Mouse (Mus musculus): ENCODE data around the gene Chrnb1. TPM values are rescaled to one million over a fixed set of nuclear protein-coding genes. Genes with fewer than 3 reads are reported as not detected.

Gene Chrnb1
- polyA plus RNA-seq, 1 experiment, result not detected

DNA sequence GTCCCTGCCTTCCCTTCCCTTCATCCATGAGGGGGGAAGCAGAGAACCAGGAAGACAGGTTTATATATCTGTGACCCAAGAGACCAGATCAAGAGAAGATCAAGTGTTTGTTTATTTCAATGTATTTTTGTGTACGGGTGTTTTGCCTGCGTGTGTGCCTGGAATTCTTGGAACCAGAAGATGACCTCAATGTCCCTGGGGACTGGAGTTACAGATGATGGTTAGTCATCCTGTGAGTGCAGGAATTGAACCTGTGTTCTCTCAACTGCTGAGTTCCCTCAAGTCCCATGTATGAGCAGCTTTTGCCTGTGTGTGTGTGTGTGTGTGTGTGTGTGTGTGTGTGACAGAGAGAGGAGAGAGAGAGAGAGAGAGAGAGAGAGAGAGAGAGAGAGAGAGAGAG is 11.9 kb upstream of the Chrnb1 start:
- WGBS, result 85% methylated on average over 2 of the region's 2 CpGs
- H3K27ac ChIP-seq (ENCODE audit: insufficient read depth, low read depth, low read length), result no peak overlapping the region
- TF ChIP-seq POLR2A (IDR thresholded peaks at IDR 0.05; ENCODE audit: insufficient read depth, low read depth, low read length) (no peak), CTCF (IDR thresholded peaks at IDR 0.05; ENCODE audit: insufficient read depth, low read depth, low read length) (no peak)
- H3K4me1 ChIP-seq (ENCODE audit: control insufficient read depth, insufficient read depth, low read length), result peaks cover 12% of the 10 kb centered on the region
- no peak overlapping the region for H3K4me3 ChIP-seq (ENCODE audit: insufficient read depth, low read depth, low read length)

DNA sequence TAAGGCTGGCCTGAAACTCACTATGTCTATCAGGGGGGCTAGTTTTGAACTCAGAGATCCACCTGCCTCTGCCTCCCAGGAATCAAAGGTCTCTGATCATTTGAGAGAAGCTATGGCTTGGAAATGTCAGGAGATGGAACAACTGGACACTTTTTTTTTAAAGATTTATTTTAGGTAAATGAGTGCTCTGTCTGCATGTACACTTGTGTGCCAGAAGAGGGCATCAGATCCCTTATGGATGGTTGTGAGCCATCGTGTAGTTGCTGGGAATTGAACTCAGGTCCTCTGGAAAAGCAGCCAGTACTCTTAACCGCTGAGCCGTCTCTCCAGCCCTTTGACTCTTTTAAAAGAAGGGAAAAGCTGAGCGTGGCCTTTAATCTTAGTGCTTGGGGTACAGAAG is 10.6 kb upstream of the Chrnb1 start:
- Histone ChIP-seq H3K4me3 (ENCODE audit: insufficient read depth, low read depth, low read length) (no peak overlapping the region), H3K27ac (ENCODE audit: insufficient read depth, low read depth, low read length) (no peak overlapping the region), H3K4me1 (ENCODE audit: control insufficient read depth, insufficient read depth, low read length) (peaks cover 20% of the 10 kb centered on the region)
- no peak for TF ChIP-seq POLR2A (IDR thresholded peaks at IDR 0.05; ENCODE audit: insufficient read depth, low read depth, low read length)
- TF ChIP-seq CTCF (IDR thresholded peaks at IDR 0.05; ENCODE audit: insufficient read depth, low read depth, low read length), result no peak
- 87% methylated on average over 4 of the region's 4 CpGs for WGBS

DNA sequence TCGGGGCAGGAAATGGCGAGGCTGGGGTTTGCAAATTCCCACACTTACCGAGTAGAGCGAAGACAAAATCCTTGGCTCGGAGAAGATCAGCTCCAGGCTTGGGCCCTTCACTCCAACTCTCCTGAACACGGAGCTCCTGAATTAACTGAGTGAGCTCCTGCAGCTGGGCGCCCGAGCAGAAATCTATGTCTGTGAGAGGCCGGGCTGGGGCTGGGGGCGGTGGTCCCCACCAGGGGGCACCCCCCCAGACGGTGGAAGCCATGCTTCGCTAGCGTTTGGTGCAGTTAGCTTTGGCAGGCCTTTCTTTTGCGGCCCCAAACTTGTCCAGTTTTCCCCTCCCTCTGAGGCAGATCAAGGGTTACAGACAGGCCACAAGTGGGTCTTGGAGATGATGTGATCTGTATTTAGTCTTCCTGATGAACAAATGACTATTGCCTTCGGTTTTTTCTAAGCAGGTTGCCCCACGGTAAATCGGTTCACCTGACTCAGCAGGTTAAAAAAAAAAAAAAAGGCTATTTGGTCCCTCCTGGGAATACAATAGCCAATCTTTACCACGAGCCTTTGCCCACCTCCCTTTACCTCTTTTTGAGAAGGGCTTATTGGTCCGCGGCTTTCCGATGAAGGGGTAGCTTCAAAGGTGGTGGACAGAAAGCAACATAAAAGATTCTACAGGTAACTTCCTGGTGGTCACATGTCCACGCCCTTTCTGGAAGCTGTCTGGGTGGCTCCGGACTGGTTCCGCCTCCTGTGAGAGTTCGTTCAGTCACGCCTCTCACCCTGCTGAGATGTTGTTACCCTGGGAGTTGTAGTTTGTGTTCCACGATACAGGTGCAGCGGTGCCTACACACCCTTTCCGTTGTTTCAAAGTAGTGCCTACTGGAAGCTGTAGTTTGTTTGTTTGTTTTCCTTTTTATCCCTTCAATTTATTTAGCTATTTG is 9.5 kb upstream of the Chrnb1 start, which contains the start of gene Tmem102:
Gene Tmem102, minus strand, starts transcription at position 653 of the 938 bp plus-strand sequence.
- peaks cover 31% of the 10 kb centered on the region for H3K4me1 ChIP-seq (ENCODE audit: control insufficient read depth, insufficient read depth, low read length)
- no peak within 1 kb of the TSS for H3K27ac ChIP-seq (ENCODE audit: insufficient read depth, low read depth, low read length)
- no peak within 1 kb of the TSS for H3K4me3 ChIP-seq (ENCODE audit: insufficient read depth, low read depth, low read length)
- WGBS, result 35% methylated on average over 29 of the region's 29 CpGs
- TF ChIP-seq CTCF (IDR thresholded peaks at IDR 0.05; ENCODE audit: insufficient read depth, low read depth, low read length), result no peak
- no peak for TF ChIP-seq POLR2A (IDR thresholded peaks at IDR 0.05; ENCODE audit: insufficient read depth, low read depth, low read length)

DNA sequence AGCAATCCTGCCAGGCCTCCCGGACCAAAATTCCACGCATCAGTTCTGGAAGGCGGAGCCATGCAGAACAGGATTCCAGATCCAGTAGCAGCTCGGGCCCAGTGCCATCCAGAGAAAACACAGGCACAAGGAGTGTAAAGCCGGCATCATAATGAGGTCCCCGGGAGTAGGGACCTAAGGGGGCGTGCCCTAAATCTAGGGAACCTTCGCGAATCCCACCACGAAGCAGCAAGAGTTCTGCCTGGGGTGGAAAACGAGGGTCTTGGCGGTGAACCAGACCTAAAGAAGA is 8.9 kb upstream of the Chrnb1 start:
- 28% methylated on average over 12 of the region's 12 CpGs for WGBS
- TF ChIP-seq CTCF (IDR thresholded peaks at IDR 0.05; ENCODE audit: insufficient read depth, low read depth, low read length) (no peak), POLR2A (IDR thresholded peaks at IDR 0.05; ENCODE audit: insufficient read depth, low read depth, low read length) (no peak)

DNA sequence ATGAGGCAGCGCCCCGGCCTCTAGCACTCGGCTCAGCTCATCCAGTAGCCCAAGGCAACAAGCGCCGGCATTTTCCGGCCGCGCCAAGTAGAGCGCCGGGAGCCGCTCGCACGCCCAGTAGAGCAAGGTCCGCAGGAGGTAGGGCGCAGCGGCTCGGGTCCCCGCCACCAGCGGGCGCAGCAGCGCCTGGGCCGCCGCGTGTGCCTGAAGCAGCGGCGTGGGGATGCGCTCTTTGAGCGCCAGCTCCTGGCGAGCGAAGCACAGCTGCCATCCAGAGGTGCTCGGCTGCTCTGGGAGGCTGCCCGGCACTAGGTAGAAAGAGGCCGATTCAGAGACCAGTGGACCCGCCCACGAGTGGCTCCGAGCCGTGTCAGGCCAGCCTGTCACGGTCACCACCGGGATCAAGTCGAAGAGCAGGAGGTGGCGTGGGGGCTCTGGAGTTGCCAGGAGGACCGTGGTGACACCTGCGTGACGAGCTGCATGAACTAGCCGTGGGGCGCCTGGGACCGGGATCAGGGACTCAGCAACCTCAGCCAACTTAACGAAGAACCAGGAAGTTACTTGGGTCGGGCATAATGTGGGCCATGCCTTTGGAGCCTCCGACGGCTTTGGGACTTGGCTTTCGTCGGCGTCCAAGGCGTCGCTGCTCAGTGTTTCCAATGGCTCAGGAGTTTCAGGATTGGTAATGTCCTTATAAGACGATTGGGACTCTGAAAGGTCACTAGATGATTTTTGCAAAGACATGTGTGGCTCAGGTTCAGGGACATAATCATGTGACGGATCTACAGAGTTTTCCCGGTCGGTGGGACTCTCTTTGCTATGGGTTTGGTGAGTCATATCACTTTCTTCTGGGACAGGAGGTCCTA is 8.3 kb upstream of the Chrnb1 start:
- Histone ChIP-seq H3K4me3 (ENCODE audit: insufficient read depth, low read depth, low read length) (peak overlapping the region; percentile 55), H3K4me1 (ENCODE audit: control insufficient read depth, insufficient read depth, low read length) (peaks cover 35% of the 10 kb centered on the region), H3K27ac (ENCODE audit: insufficient read depth, low read depth, low read length) (no peak overlapping the region; the same call in 1 of the 2 replicates)
- TF ChIP-seq POLR2A (IDR thresholded peaks at IDR 0.05; ENCODE audit: insufficient read depth, low read depth, low read length) (no peak), CTCF (IDR thresholded peaks at IDR 0.05; ENCODE audit: insufficient read depth, low read depth, low read length) (peak; percentile 69)
- WGBS, result 2% methylated on average over 60 of the region's 60 CpGs

More for the DNA sequence above, 8.9 kb upstream of the Chrnb1 start:
- Histone ChIP-seq H3K4me3 (ENCODE audit: insufficient read depth, low read depth, low read length) (no peak overlapping the region), H3K4me1 (ENCODE audit: control insufficient read depth, insufficient read depth, low read length) (peaks cover 35% of the 10 kb centered on the region), H3K27ac (ENCODE audit: insufficient read depth, low read depth, low read length) (no peak overlapping the region)

DNA sequence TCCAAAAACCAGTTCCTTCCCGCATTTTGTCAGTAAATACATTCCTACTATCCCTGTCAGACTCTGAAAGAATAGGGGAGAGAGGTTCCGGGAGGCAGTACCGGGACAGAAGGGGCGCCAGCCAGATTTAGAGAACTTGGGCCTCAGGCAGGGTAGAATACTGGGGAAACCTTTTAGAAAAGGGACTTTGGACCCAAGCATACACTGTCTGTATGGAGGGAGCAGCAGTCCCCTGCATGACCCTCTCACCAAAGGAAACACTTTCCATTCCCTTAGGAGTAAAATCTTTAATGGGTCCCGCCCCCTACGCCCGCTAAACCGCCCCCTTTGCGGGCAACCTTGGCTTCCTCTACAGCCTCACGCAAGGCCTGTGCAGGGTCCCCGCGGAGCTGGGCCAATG is 7.6 kb upstream of the Chrnb1 start:
- Histone ChIP-seq H3K27ac (ENCODE audit: insufficient read depth, low read depth, low read length) (peak overlapping the region; percentile 12), H3K4me1 (ENCODE audit: control insufficient read depth, insufficient read depth, low read length) (peaks cover 35% of the 10 kb centered on the region), H3K4me3 (ENCODE audit: insufficient read depth, low read depth, low read length) (peak overlapping the region; percentile 55)
- 3% methylated on average over 12 of the region's 12 CpGs for WGBS
- TF ChIP-seq CTCF (IDR thresholded peaks at IDR 0.05; ENCODE audit: insufficient read depth, low read depth, low read length) (no peak), POLR2A (IDR thresholded peaks at IDR 0.05; ENCODE audit: insufficient read depth, low read depth, low read length) (no peak)

DNA sequence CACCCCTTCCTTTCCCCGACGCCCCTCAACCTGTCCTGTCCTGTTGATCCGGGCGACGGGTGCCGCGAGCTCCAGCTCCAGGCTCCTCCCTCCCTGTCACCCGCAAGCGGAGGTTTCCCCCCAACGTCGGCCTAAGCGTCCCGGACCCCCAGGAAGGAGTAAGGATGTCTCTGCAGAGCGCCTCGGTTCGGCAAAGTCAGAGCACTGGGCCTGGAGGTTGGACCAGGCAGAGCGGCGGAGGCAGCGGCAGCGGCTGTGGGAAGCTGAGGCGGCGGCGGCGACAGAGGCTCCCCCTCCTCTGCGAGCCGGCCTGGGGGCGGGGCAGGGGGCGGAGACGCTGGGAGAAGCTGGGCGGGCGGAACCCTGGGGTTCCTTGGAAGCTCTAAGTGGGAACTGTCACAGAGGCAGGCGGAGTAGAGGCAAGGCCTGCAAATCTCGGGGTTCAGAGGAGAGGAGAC is 6.9 kb upstream of the Chrnb1 start:
- H3K27ac ChIP-seq (ENCODE audit: insufficient read depth, low read depth, low read length), result peak overlapping the region; percentile 34; the same call in 1 of the 2 replicates
- peak overlapping the region; percentile 55 for H3K4me3 ChIP-seq (ENCODE audit: insufficient read depth, low read depth, low read length)
- under 1% methylated on average over 33 of the region's 33 CpGs for WGBS
- TF ChIP-seq CTCF (IDR thresholded peaks at IDR 0.05; ENCODE audit: insufficient read depth, low read depth, low read length) (no peak), POLR2A (IDR thresholded peaks at IDR 0.05; ENCODE audit: insufficient read depth, low read depth, low read length) (peak; percentile 59; the same call in 1 of the 2 replicates)
- peaks cover 35% of the 10 kb centered on the region for H3K4me1 ChIP-seq (ENCODE audit: control insufficient read depth, insufficient read depth, low read length)

DNA sequence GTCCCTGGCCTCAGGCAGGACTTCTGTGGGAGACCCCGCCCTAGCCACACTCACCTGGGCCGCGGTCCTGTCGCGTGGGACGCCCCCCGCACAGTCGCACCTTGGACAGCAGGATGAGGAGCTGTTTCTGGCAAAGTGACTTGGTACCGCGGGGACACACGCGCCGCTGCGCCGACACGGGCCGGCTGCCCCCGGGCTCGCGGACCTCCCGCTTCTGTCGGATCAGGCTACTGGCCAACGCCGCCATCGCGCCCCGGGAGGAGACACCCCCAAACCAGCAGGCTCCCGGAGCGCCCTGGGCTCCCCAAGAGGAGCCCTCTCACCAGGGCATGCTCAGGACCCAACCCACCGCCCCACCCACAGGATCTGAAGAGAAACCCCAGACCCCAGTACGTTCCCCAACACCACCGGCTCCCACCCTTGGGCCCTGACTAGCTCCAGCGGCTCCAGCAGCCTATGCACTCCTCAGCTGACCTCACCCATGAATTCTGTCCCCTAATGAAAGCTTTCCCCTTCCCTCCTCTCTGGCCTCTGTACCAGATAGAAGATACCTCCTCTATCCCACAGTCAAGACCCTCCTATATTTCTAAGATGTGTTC is 5.7 kb upstream of the Chrnb1 start, which contains the start of gene Fgf11:
Gene Fgf11, minus strand, starts transcription at position 479 of the 599 bp plus-strand sequence.
- H3K4me1 ChIP-seq (ENCODE audit: control insufficient read depth, insufficient read depth, low read length), result peaks cover 35% of the 10 kb centered on the region
- WGBS, result 2% methylated on average over 33 of the region's 33 CpGs
- TF ChIP-seq CTCF (IDR thresholded peaks at IDR 0.05; ENCODE audit: insufficient read depth, low read depth, low read length) (no peak), POLR2A (IDR thresholded peaks at IDR 0.05; ENCODE audit: insufficient read depth, low read depth, low read length) (no peak)
- H3K27ac ChIP-seq (ENCODE audit: insufficient read depth, low read depth, low read length), result peak within 1 kb of the TSS; percentile 34; the same call in 1 of the 2 replicates
- peak within 1 kb of the TSS; percentile 55 for H3K4me3 ChIP-seq (ENCODE audit: insufficient read depth, low read depth, low read length)

Data from olfactory bulb, adult 2 months (tissue).